Mouse (Mus musculus) myocyte (in vitro differentiated cells): ENCODE results near the gene Gm9970. TPM values are rescaled to one million over a fixed set of nuclear protein-coding genes. Genes with fewer than 3 reads are reported as not detected.
A peak's percentile ranks its signal among the peaks of the same experiment; 100 is the strongest.
"Not testable (repeated sequence)": the region's sequence is repeated elsewhere in the genome, so short reads cannot be mapped to it uniquely, and the experiment has no call there.

Source experiments
- H3K27me3 ChIP-seq: one replicate; pipeline ENCODE4 v1.6.1; 2011; ENCODE audit not compliant: control insufficient read depth, insufficient read depth, insufficient read length
- H3K36me3 ChIP-seq: one replicate; pipeline ENCODE4 v1.6.1; 2011; ENCODE audit not compliant: control insufficient read depth, insufficient read depth
- H3K4me2 ChIP-seq: one replicate; pipeline ENCODE4 v1.6.1; 2011; ENCODE audit warnings: low read depth, control low read depth
- H3K4me3 ChIP-seq: one replicate; pipeline ENCODE4 v1.5.1; 2011; ENCODE audit warnings: mild to moderate bottlenecking, control low read depth, moderate library complexity
- H3K79me2 ChIP-seq: one replicate; pipeline ENCODE4 v1.6.1; 2011; ENCODE audit not compliant: control insufficient read depth, insufficient read depth
- H3ac ChIP-seq: one replicate; pipeline ENCODE4 v1.6.1; 2011; ENCODE audit not compliant: control insufficient read depth, insufficient read length
- CEBPB ChIP-seq: IDR thresholded peaks from 2 replicates; pipeline ENCODE4 v1.6.1; 2011; ENCODE audit warnings: mild to moderate bottlenecking, moderate library complexity; ENCODE audit not compliant: poor library complexity, insufficient read depth, severe bottlenecking
- E2F4 ChIP-seq: IDR thresholded peaks from one replicate; pipeline ENCODE4 v1.6.1; 2011; ENCODE audit warnings: mild to moderate bottlenecking, control low read depth, moderate library complexity; ENCODE audit not compliant: insufficient read depth
- MAX ChIP-seq: IDR thresholded peaks from one replicate; pipeline ENCODE4 v1.6.1; 2011; ENCODE audit warnings: low read depth, mild to moderate bottlenecking, control low read depth
- MYOD1 ChIP-seq, 3 experiments: IDR thresholded peaks; one replicate each; pipeline ENCODE4 v1.6.1; 2011; ENCODE audit warnings: control low read depth in 2 of 3, low read depth in 2 of 3, mild to moderate bottlenecking in 2 of 3, moderate library complexity in 1 of 3; ENCODE audit not compliant: insufficient read length in 2 of 3, control insufficient read depth in 1 of 3
- MYOG ChIP-seq, 3 experiments: IDR thresholded peaks; one replicate each; pipeline ENCODE4 v1.6.1; 2011; ENCODE audit warnings: control low read depth in 2 of 3, low read depth in 2 of 3, mild to moderate bottlenecking in 2 of 3; ENCODE audit not compliant: insufficient read length in 2 of 3, control insufficient read depth in 1 of 3, insufficient read depth in 1 of 3
- POLR2A ChIP-seq: IDR thresholded peaks from one replicate; pipeline ENCODE4 v1.6.1; 2011; ENCODE audit warnings: low read depth, mild to moderate bottlenecking, control low read depth, moderate library complexity; ENCODE audit not compliant: insufficient read length
- POLR2AphosphoS2 ChIP-seq: IDR thresholded peaks from one replicate; pipeline ENCODE4 v1.6.1; 2011; ENCODE audit warnings: low read depth, control low read depth; ENCODE audit not compliant: insufficient read length
- REST ChIP-seq: IDR thresholded peaks from one replicate; pipeline ENCODE4 v1.6.1; 2011; ENCODE audit warnings: mild to moderate bottlenecking, control low read depth, moderate library complexity; ENCODE audit not compliant: insufficient read depth, insufficient read length
- SRF ChIP-seq: IDR thresholded peaks from one replicate; pipeline ENCODE4 v1.6.1; 2011; ENCODE audit warnings: low read depth; ENCODE audit not compliant: control insufficient read depth, insufficient read length
- TCF12 ChIP-seq: IDR thresholded peaks from one replicate; pipeline ENCODE4 v1.6.1; 2011; ENCODE audit warnings: mild to moderate bottlenecking, control low read depth; ENCODE audit not compliant: poor library complexity, insufficient read depth, severe bottlenecking
- TCF3 ChIP-seq: IDR thresholded peaks from one replicate; pipeline ENCODE4 v1.6.1; 2011; ENCODE audit warnings: low read depth, control low read depth; ENCODE audit not compliant: insufficient read length
- USF1 ChIP-seq: IDR thresholded peaks from one replicate; pipeline ENCODE4 v1.6.1; 2011; ENCODE audit warnings: low read depth, mild to moderate bottlenecking, control low read depth, moderate library complexity
- polyA plus RNA-seq: library from polyadenylated mRNA; unstranded; fragments of >200 nt; fragmentation: generic; extraction: Trizol; gene quantifications from one replicate; pipeline ENCODE4 v1.2.1, GENCODE M21; 2012; ENCODE audit warnings: missing spikeins

Gene Gm9970
- polyA plus RNA-seq, 1 experiment = not detected

GRCm38 (mm10) chr5:31219474-31219873, 21.6 kb downstream of the Gm9970 start:
- Histone ChIP-seq H3K4me2 (peak overlapping the region; percentile 82), H3K79me2 (peaks cover 58% of the 10 kb centered on the region), H3K4me3 (peak overlapping the region; percentile 90), H3K36me3 (no peaks in the 10 kb centered on the region), H3K27me3 (no peaks in the 10 kb centered on the region), H3ac (peak overlapping the region; percentile 32)
- TF ChIP-seq POLR2A (no peak), SRF (no peak), USF1 (no peak), MAX (no peak), CEBPB (no peak), TCF12 (no peak), E2F4 (no peak), TCF3 (no peak), POLR2AphosphoS2 (no peak), MYOD1 (IDR thresholded peaks at IDR 0.05; ENCODE audit: control insufficient read depth in 1 of 3, insufficient read length in 2 of 3, low read depth in 2 of 3) (no peak), MYOG (IDR thresholded peaks at IDR 0.05; ENCODE audit: control insufficient read depth in 1 of 3, insufficient read depth in 1 of 3, insufficient read length in 2 of 3, low read depth in 2 of 3) (no peak), REST (no peak)

GRCm38 (mm10) chr5:31219070-31219469, 22.0 kb downstream of the Gm9970 start:
- Histone ChIP-seq H3K27me3 (no peaks in the 10 kb centered on the region), H3ac (no peak overlapping the region), H3K4me3 (peak overlapping the region; percentile 90), H3K36me3 (no peaks in the 10 kb centered on the region), H3K4me2 (peak overlapping the region; percentile 82), H3K79me2 (peaks cover 62% of the 10 kb centered on the region)
- no peak for TF ChIP-seq REST
- TF ChIP-seq MYOG (IDR thresholded peaks at IDR 0.05; ENCODE audit: control insufficient read depth in 1 of 3, insufficient read depth in 1 of 3, insufficient read length in 2 of 3, low read depth in 2 of 3) = no peak
- no peak for TF ChIP-seq POLR2AphosphoS2
- no peak for TF ChIP-seq USF1
- TF ChIP-seq SRF = no peak
- no peak for TF ChIP-seq CEBPB
- no peak for TF ChIP-seq POLR2A

DNA sequence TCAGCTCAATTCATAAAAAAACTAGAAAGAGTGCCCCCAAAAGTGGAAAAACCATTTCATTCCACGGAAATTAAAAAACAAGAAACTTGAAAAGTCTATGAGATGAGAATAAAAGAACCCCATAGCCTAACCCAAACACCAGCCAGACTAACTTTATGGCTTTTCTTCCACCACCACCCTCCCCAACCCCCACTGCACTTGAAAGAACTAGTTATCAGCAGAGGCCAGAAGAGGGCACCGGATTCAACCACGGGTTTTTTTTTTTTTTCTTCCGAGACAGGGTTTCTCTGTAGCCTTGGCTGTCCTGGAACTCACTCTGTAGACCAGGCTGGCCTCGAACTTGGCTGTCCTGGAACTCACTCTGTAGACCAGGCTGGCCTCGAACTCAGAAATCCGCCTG, 22.7 kb downstream of the Gm9970 start:
- Histone ChIP-seq H3K79me2 (peaks cover 69% of the 10 kb centered on the region), H3K4me3 (no peak overlapping the region), H3K36me3 (no peaks in the 10 kb centered on the region), H3K4me2 (peak overlapping the region; percentile 82), H3K27me3 (no peaks in the 10 kb centered on the region), H3ac (no peak overlapping the region)
- TF ChIP-seq E2F4 (no peak), MYOG (IDR thresholded peaks at IDR 0.05; ENCODE audit: control insufficient read depth in 1 of 3, insufficient read depth in 1 of 3, insufficient read length in 2 of 3, low read depth in 2 of 3) (no peak), POLR2A (no peak), SRF (no peak), POLR2AphosphoS2 (no peak), REST (no peak), TCF3 (no peak), USF1 (no peak), CEBPB (no peak)

DNA sequence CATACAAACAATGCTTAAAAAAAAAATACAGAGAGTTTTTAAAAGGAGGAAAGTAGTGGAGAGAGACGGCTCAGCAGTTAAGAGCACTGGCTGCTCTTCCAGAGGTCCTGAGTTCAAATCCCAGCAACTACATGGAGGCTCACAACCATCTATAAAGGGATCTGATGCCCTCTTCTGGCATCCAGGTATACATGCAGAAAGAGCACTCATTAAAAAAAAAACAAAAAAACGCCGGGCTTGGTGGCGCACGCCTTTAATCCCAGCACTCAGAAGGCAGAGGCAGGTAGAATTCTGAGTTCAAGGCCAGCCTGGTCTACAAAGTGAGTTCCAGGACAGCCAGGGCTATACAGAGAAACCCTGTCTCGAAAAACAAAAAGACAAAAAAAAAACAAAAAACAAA, 24.5 kb downstream of the Gm9970 start:
- H3K36me3 ChIP-seq, H3K4me2 ChIP-seq, H3ac ChIP-seq, H3K27me3 ChIP-seq, H3K4me3 ChIP-seq: not testable (repeated sequence)
- peaks cover 86% of the 10 kb centered on the region for H3K79me2 ChIP-seq

GRCm38 (mm10) chr5:31204421-31204820, 36.6 kb downstream of the Gm9970 start:
- no peak overlapping the region for H3K4me3 ChIP-seq
- H3K4me2 ChIP-seq = no peak overlapping the region
- peaks cover 25% of the 10 kb centered on the region for H3K79me2 ChIP-seq
- H3K27me3 ChIP-seq = no peaks in the 10 kb centered on the region
- no peak overlapping the region for H3ac ChIP-seq
- TF ChIP-seq POLR2AphosphoS2 (no peak), REST (no peak), TCF3 (no peak), CEBPB (no peak), E2F4 (no peak), MYOG (IDR thresholded peaks at IDR 0.05; ENCODE audit: control insufficient read depth in 1 of 3, insufficient read depth in 1 of 3, insufficient read length in 2 of 3, low read depth in 2 of 3) (no peak), TCF12 (no peak), SRF (no peak), POLR2A (no peak), USF1 (no peak), MYOD1 (IDR thresholded peaks at IDR 0.05; ENCODE audit: control insufficient read depth in 1 of 3, insufficient read length in 2 of 3, low read depth in 2 of 3) (no peak), MAX (no peak)
- H3K36me3 ChIP-seq = peaks cover 32% of the 10 kb centered on the region
